Mouse (Mus musculus) erythroblast, embryonic 14.5 days (primary cell): ENCODE results near the gene Ptgs2.

Experiments used
- GATA1 ChIP-seq: IDR thresholded peaks from 2 replicates; pipeline ENCODE4 v1.6.1; 2012; ENCODE audit warnings: low read length, inconsistent platforms, mixed read lengths
- TAL1 ChIP-seq: IDR thresholded peaks from 3 replicates; pipeline ENCODE4 v1.6.1; 2012; ENCODE audit warnings: low read length, inconsistent platforms, mixed read lengths

GRCm38 (mm10) chr1:150115352-150115751, 15.5 kb downstream of the Ptgs2 start:
- no peak for TF ChIP-seq TAL1
- TF ChIP-seq GATA1 = no peak
